Mouse (Mus musculus) ES-Bruce4 (cell line): ENCODE measurements around the gene 9630041A04Rik.

Source experiments
- CTCF ChIP-seq: IDR thresholded peaks from one replicate; pipeline ENCODE4 v1.8.1; 2011; ENCODE audit warnings: low read depth, low read length
- EP300 ChIP-seq: IDR thresholded peaks from 2 replicates; pipeline ENCODE4 v1.6.1; 2011; ENCODE audit warnings: low read depth, low read length; ENCODE audit not compliant: insufficient read depth

GRCm38 (mm10) chr9:101861596-101862471, at the start of gene 9630041A04Rik:
- TF ChIP-seq CTCF (no peak), EP300 (no peak)
